Mouse (Mus musculus) heart, adult 11 months (tissue): Measurements from ENCODE around the gene Cenpc1.
A peak's percentile ranks its signal among the peaks of the same experiment; 100 is the strongest.

Experiments
- DNase-seq: peaks from one replicate; pipeline ENCODE4 v3.0.0; 2022

The Cenpc1 gene

DNA sequence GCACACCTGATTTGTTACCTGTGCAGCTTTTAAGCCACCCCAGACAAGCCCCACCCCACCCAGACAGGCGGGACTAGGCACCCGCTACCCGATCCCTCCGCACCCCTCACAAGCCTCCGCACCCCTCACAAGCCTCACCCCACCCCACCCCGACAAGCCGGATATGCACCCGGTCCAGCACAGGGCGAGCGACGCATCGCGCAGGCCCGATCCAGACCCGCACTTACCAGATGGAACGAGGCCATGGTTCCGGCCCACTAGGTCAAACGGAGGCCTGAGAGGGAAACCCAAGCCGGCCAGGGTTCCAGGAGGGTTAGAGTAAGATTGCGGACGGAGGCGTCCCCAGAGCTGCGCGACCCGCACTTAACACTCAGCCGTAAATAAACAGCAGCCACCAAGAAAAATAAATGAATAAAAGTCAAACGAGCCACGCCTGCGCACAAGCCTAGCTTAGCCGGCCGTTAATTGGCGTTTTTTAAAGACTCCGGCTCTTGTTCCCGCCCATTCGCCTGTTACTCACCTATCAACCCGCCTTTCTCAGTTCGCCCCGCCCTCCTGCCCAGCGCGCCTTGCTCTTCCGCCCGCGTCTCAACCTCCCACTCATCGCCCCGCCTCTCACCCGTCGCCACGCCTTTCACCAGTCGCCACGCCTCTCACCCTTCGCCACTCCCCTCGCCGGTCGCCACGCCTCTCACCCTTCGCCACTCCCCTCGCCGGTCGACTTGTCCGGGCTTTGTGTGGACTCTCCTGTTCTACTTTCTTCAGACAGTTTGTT, at the start of gene Cenpc1:
Gene Cenpc1 (minus strand): TSS at position 483 of the 775 bp plus-strand sequence.
- peak; percentile 99 for DNase-seq

DNA sequence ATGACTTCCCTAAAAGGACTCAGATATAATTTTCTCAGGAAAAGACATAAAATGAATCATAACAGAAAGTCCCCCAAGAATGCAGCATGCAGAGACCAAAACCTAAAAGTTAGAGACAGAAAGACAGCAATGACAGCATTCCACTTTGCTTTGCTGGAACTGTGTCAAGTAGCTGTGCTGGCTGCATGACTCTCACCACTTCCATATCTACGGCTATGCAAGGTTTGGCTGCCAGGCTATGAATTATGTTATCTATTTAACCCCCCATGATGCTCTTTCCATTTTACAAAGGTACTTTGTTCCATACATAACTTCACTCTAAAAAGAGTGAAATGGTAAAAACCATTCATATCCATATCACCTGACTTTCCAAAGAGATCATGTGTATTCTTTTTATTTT, 48.6 kb upstream of the Cenpc1 start:
- no peak for DNase-seq

DNA sequence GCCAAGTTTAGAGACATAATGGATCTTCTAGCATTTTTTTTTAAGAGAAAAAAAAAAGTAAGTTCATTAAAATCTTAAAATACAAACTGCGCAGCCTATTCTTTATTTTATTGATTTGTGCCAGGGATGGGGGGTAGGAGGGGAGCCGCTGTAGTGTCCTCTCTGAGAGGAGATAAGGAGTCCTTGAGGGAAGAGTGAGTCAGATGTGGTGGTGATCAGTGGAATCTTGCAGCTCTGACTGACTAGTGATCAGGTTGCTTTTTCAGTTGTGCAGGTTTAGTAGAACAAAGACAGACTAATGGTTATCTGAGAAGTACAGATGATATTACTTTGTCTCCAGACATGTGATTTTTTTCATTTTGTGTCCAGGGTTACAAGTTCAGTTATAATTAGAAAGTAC, 47.7 kb upstream of the Cenpc1 start:
- no peak for DNase-seq

DNA sequence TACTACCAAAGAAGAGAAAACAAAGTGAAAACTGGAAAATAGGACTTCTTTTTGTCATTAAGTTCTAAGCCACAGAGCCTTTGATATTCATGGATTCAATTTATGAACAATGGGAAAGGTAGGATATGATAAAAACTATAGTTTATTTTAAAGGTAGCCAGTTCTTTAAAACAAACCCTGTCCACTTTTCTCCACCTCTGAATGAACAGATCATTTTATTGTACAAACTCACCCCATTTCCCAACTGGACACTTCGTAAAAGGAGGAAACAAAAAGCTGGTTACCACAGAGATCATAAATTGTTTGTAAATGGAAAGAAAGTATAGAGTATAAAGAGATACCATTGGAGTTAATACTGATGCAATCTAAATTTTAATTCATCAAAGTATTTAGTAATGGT, 45.7 kb upstream of the Cenpc1 start:
- no peak for DNase-seq

DNA sequence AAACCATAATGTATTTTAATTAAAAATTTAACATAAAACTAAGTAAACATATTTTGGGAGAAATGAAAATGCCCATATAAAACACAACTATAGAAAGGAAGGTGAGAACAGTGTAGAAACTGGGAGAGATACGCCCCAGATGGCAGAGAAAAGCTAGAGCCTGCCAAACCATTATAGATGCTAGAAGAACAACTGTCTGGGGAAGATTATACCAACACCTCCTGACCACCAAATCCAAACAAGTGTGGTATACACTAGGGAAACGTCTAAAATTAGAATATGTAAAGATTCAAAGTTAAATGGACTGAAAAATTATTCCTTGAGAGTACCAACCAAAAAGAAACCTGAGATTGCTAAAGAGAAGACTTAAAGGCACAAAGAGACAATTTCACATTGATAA, 41.2 kb upstream of the Cenpc1 start:
- DNase-seq, result no peak

DNA sequence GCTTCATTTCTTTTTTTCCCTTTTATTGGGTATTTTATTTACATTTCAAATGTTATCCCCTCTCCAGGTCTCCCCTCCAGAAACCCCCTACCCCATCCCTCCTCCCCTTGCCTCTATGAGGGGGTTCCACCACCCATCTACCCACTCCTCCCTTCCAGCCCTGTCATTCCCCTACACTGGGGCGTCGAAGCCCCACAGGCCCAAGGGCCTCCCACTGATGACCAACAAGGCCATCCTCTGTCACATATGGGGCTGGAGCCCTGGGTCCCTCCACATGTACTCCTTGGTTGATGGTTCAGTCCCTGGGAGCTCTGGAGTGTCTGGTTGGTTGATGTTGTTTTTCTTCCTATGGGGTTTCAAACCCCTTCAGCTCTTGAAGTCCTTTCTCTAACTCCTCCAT, 36.8 kb upstream of the Cenpc1 start:
- no peak for DNase-seq

DNA sequence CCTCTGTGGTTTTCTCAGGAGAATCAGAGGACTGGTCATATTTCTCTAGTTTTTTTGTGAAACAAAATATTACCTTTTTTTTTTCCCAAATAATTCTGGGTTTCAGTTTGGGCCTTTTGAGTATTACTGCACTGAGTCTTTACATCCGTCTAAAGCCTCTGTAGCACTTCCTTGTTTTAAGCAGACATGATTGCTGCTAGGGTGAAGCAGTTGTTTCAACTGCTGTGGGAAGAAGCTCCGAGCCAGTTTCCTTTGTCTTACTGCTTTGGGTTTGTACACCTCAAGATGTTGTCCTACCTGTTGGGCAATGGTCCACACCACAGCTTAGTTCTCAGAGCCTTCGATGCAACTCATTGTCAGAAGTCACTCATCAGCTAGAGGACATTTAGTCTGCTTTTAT, 35.2 kb upstream of the Cenpc1 start:
- DNase-seq, result no peak

DNA sequence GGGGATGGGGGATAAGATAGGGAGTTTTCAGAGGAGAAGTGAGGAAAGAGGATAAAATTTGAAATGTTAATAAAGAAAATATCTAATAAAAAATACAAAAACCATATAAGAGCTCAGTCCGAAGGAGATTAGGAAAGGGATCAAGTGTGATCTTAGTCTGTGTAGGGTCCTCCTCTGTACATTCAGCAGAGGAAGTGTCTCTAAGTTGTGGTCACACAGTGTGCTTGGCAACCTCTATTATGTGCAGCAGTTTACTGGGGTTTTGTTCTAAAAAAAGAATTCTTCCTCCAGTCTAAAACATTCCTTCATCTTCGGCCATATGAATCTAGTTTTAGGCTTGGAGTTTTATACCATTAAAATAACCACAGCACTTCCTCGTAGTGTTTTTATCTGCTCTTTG, 33.6 kb upstream of the Cenpc1 start:
- no peak for DNase-seq

DNA sequence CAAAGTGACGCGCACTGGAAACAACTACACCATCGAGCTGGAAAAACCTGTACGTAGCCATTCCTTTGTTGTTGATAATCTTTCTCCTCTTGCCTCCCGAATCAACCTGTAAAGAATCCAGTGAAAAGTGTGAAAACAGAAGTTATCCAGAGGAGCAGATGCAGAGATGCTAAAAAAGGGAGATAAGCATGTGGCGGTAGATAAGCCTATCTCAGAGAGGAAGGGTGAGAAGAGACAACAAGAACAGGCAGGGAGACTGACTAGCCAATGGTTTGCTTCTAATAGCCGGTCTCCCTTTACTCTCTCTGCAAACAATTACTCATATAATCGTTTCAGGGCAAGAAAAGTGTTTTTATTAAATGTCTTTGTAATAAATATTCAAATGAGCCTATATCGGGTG, 29.4 kb upstream of the Cenpc1 start:
- DNase-seq, result no peak

DNA sequence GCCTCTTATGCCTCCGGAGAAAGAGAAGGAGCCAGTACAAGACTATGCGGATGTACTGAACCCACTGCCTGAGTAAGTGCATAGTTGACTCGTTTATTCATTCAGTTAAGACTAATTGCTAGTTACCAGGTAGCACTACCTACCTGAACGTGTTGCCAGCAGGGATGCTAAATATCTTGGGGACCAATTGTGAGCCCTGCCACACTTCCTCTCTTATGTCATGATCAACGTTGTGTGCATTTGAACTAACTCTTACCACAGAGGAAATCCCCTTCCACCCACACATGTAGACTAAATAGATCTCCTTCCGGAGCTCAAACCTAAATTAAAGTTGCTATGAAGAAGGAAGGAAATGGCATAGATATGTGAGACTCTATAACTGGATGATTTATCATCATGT, 21.4 kb upstream of the Cenpc1 start:
- DNase-seq, result peak; percentile 90

DNA sequence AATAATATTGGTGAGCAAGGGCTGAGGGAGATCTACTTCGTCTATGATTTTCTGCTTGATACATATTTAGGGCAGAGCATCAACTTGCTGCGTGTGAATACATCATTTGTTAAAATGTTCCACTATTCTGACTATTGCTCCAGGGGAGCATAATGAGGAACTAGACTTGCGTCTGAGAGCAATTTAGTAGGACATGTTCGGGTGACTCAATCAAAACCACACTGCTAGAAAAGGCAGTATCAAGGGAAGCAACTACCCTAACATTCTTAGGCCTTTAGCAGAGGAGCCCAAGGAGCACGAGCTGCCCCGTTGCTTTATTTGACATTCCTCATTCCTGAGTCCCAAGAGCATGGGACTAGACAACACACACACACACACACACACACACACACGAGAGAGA, 19.6 kb upstream of the Cenpc1 start:
- no peak for DNase-seq

DNA sequence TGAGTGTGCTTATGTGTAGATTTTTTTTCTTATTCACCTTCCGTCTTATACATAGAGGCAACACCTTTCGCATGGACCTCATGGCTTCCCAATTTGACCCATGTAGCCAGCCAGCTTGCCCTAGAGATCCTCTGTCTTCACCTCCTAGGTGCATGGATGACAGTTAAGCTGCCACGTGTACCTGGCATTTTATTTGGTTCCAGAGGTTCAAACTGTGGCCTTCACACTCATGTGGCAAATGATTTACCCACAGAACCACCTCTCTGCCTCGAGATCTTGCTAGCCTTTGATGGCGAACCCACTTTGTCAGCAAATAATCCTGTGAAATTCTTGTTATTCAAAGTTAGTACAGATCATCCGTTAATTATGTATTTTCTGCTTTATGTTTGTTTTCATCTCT, 18.6 kb upstream of the Cenpc1 start:
- DNase-seq, result no peak

DNA sequence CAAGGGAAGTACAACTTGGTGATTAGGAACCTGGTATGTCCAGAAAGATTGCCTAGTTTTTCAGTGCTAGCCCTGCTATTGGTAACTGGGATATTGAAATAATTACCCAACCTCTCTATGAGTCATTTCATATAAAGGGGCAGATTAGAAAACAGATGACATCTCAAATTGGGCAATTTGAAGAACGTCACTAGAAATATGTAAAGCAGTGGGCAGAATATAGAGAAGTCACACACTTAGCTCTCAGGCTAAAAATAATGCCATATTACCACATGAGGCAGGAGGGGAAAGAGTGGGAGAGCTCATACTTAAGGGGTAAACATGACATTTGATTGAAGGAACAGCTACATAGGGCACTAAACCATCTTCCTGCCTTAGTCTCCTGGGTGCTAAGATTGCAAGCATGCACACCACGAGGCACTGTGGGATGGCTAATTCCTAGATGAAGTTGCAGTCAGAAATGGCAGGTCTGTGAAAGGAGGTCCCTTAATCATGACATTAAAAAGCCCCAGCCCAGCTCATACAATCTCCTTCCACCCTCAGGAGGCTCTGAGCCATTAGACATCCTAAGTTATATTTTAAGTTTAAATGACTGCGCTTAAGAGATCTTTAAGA, 13.4 kb upstream of the Cenpc1 start:
- peak; percentile 80 for DNase-seq

DNA sequence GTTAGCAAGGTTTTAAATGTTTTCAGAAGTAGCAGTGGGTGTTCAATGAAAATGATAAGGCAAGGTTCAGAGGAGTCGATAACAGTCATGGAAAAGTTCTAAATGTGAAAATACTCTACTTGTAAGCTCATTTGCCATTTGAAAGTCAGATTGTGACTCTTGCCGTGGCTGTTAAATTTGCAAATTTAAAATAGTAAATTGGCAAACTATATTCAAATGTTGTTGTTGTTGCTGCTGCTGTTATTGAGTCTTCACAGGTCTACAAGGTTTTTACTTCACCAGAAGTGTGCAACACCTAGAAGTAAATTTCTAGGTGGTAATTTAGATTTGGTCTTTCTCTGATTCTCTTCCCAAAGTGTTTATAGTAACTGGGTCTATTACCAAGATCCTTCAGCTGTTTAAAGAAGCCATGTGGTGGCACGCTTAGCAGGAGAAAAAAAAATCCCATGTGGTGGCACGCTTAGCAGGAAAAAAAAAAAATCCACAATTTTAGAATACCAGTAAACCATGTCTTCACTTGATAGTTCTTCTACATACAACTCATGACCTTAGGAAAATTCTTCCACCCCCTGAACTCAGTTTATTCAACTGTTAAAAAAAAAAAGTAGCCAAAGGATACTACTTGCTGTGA, 7.5 kb upstream of the Cenpc1 start:
- DNase-seq, result no peak

DNA sequence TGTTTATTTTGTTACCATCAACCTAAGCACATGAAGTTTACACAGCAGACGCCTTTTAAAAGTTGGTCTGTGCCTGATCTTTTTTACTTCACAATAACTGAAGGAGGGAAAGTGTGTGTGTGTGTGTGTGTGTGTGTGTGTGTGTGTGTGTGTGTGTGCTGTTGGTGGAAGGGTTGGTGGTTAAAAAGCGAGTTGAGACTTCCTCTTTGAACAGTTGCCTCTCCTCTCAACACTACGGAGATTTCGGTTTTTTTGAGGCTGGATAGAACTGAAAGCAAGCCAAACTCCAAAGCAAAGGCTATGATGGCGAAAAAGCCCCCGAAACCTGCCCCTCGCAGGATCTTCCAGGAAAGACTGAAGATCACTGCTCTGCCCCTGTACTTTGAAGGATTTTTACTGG, 6.2 kb upstream of the Cenpc1 start, which contains the start of gene Stap1:
Gene Stap1 (plus strand): TSS at position 209 of the 400 bp plus-strand sequence.
- peak; percentile 83 for DNase-seq

DNA sequence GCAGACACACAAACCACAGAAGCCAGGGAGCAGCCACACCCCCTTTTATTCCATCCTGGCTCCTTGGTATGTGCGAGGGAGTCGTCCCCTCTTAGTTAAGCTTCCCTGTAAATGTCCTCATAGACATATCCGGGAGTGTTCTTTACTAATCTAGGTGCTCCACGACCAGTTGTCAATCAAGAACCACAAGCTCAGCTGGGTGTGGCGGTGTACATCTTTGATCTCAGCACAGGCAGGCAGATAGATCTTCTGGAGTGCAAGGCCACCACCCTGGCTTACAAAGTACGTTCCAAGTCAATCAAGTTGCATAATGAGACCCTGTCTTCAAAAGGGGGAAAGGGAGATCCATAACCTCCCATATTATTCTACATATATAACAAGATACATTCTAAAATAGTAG, 3.7 kb upstream of the Cenpc1 start:
- no peak for DNase-seq

DNA sequence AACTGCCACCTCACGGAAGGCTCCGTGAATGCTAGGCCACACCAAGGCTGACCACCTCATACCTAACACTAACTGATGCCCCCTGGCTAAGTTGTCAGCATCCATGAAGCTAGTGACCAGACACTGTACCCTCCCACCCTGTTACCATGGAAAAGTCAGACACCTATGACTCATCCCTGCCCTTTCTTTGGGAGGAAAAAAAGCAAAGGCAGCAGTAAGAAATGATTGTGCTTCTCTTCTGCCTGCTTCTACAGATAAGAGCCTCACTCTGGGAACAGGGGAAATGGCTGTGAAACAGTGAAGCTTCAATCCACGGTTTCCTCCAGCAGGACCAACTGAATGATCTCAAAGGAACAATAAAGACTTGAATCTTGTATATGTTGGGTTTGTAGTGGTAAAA, 3.1 kb upstream of the Cenpc1 start:
- DNase-seq, result peak; percentile 51

DNA sequence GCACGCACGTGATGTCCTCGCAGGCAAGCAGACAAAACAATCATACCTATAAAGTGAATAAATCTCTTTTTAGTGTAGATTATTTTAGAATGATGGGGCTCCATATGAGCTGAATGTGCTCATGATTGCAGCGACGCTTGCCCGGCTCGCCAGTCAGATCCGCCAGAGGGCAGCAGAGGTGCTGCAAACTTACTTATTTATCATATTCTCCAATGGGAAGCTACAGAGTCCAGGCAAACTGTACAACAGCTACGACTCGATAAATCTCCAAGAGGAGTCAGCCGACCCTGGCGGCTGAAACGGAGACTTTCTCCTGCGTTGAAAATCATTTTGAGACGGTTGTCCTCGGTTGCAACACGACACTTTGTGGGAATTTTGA, 1.2 kb upstream of the Cenpc1 start:
- peak; percentile 98 for DNase-seq

DNA sequence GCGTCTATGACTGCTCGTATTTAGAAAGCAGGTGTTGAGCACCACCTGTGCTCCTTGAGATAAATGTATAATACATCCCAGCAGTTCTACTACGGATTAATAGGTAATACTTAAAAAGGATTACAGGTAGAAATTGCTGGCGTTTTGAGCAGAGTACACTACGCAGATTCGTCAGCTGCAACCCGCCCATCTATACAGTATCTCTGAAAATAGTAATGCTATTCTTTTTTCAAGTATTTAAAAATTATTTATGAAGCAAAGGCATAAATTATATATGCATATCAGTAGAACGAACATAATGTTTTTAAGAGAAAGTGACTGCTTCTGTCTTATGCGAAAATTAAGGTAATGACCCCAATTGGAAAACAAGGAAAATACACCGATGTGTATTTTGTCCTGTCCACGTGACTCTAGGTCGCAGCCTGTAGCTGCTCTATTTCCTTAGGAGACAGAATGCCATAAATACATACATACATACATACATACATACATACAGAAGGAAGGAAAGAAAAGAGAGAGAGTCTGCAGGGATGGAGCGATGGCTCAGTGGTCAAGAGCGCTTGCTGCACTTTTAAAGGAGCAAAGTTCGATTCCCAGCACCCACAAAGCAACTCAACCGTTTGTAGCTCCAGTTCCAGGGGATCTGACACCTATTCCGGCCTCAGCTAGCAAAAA, 630 bp upstream of the Cenpc1 start:
- DNase-seq, result no peak

DNA sequence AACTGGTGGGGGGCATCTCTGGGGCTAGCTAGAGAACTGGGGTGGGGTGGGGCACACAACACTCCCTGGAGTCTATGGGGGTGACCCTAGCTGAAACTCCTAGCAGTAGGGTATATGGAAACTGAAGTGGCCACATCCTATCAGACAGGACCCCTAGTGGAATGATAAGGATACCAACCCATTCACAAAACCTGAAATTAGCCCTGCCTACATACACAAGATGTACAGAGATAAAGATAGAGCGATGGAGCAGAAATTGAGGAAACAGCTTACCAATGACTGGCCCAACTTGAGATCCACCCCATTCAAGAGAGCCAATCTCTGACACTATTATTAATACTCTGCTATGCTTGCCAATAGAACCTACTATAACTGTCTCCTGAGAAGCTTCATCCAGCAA, 1.9 kb downstream of the Cenpc1 start:
- peak; percentile 75 for DNase-seq

DNA sequence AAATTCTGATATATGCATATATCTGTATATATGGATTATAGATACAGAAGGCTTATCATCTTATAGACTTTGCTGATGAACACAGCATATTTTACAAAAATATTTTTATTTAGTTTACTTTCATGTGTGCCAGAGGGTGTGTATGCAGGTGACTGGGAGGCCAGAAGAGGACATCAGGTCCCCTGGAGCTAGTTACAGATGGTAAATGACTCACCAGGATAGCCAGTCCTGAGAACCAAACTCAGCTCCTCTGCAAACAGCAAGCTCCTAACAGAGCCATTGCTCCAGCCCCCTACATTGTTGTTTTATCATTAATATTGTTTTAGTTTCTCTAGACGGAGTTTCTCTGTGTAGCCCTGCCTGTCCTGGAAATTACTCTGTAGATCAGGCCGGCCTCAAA, 35.6 kb downstream of the Cenpc1 start:
- DNase-seq, result no peak

DNA sequence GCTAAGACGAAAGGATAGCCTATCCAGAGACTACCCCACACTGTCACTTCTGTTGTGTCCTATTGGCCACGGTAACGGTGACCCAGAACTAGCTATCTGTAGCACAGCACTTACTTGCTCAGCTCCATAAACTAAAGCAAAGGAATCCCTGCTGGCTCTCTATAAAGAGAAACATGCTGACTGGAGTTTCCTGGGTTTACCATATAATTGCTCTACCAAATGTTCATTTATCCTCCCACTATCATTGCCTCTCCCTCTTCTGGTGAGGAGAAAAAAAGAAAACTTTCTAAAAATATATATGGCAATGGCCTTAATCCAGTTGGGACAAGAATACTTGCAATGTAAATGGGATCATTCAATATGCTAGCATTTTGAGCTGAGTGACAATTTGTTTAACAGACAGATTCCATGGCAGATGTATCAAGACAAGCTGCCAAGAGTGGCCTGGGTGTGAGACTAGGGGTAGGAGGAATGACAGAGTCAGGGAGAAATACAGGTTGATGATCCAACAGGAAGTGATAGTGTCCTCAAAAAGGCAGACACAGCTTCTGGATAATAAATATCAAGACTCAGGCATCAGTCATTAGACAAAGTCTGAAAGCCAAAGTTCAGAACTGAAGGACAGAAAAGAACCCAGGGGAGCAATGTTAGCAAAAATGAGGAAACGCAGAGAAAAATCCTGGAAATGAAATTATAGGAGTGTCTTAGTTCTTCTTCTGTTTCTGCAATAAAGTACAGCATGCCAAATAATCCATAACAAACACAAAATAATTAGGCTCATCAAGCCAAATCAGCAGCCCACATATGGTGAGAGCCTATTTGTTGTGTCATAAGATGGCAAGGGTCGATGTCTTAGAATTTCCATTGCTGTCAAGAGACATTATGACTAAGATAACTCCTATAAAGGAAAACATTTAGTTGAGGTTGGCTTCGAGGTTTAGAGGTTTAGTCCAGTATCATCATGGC, 68.6 kb downstream of the Cenpc1 start:
- DNase-seq, result no peak

DNA sequence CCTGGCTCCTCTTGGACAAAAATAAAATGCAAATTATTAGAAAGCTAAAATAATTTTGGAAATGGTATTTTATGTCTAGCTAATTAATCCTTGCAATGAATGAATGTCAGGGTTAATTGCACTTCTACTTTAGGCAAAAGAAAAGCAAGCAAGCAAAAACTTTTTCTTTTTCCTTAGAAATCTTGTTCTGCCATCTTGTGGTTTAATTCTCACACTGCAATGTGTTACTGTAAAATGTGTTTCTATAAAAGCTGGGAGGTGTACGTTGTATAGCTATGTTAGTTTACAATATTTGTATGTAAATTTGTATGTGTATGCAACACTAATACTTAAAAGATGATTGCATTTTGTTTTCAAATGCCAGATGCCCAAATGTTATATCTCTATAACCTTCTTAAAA, 70.8 kb downstream of the Cenpc1 start:
- DNase-seq, result no peak
